Mouse (Mus musculus): ENCODE results near the gene Padi6. TPM values are rescaled to one million over a fixed set of nuclear protein-coding genes. Genes with fewer than 3 reads are reported as not detected.

Gene Padi6
- polyA plus RNA-seq, 1 experiment from 2014 or later, result not detected

- peaks cover 44% of the 10 kb centered on the region for H3K36me3 ChIP-seq (ENCODE audit: control insufficient read depth, insufficient read depth, low read length)
- no peak for ATAC-seq (ENCODE audit: low FRiP score)
- no peak for DNase-seq (ENCODE audit: low spot score, missing footprints)
- WGBS, result 90% methylated on average over 20 of the region's 20 CpGs
- H3K9me3 ChIP-seq (ENCODE audit: control insufficient read depth, low read length), result no peaks in the 10 kb centered on the region
- H3K9ac ChIP-seq (ENCODE audit: low read length), result no peak overlapping the region
- H3K4me3 ChIP-seq (ENCODE audit: low read depth, low read length), result no peak overlapping the region
- H3K4me1 ChIP-seq (ENCODE audit: control insufficient read depth, insufficient read depth, low read length), result no peaks in the 10 kb centered on the region
- no peaks in the 10 kb centered on the region for H3K27me3 ChIP-seq (ENCODE audit: control insufficient read depth, insufficient read depth, low read length)
- no peak overlapping the region for H3K27ac ChIP-seq (ENCODE audit: low read depth, low read length)
- H3K4me2 ChIP-seq, result no peak overlapping the region
These were observed 20.4 kb downstream of the Padi6 start for GRCm38 (mm10) chr4:140721968-140722490.

DNA sequence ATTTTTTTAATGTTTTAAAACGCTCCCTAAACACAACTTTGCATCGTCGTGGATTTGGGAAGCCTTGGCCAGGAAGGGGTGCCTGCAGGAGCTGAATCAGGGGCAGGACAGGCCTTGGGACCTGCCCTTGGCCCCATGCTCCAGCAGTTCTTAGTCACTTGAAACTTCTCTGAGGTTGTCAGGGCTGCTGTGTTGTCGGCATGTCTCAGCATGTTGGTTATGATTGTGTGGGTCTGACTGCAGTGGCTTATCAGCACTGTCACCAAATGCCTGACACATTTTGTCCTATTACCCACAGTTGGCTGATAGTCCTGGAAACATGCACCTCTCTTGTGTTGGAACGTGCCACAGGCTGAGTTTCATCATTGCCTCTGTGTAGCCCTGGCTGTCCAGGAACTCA lies 22.4 kb downstream of the Padi6 start:
- Histone ChIP-seq H3K4me1 (ENCODE audit: control insufficient read depth, insufficient read depth, low read length) (no peaks in the 10 kb centered on the region), H3K27ac (ENCODE audit: low read depth, low read length) (no peak overlapping the region), H3K4me2 (no peak overlapping the region), H3K4me3 (ENCODE audit: low read depth, low read length) (no peak overlapping the region), H3K9ac (ENCODE audit: low read length) (no peak overlapping the region), H3K36me3 (ENCODE audit: control insufficient read depth, insufficient read depth, low read length) (peaks cover 63% of the 10 kb centered on the region), H3K27me3 (ENCODE audit: control insufficient read depth, insufficient read depth, low read length) (no peaks in the 10 kb centered on the region), H3K9me3 (ENCODE audit: control insufficient read depth, low read length) (no peaks in the 10 kb centered on the region)
- no peak for ATAC-seq (ENCODE audit: low FRiP score)
- DNase-seq (ENCODE audit: low spot score, missing footprints), result no peak
- 89% methylated on average over 5 of the region's 5 CpGs for WGBS

DNA sequence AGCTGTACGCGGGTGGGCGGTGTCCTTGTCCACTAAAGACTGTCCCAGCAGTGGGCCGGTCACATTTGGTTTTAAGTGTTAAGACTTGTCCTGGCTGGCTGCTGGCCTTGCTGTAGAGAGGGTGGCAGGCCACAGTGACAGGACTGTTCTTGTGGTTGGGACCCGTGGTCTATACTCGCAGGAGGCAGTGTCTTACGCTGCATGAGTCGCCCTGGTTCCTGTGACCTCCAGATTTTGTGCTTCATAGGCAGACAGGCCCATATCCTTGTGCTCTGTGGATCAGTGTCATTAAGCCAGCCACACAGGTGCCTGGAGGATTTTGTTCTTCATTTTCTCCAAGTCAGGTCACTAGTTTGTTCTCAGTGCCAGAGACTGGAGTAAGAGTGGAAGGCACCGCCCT lies 24.0 kb downstream of the Padi6 start:
- Histone ChIP-seq H3K9me3 (ENCODE audit: control insufficient read depth, low read length) (no peaks in the 10 kb centered on the region), H3K9ac (ENCODE audit: low read length) (no peak overlapping the region), H3K36me3 (ENCODE audit: control insufficient read depth, insufficient read depth, low read length) (peaks cover 72% of the 10 kb centered on the region), H3K4me1 (ENCODE audit: control insufficient read depth, insufficient read depth, low read length) (peaks cover 10% of the 10 kb centered on the region), H3K27ac (ENCODE audit: low read depth, low read length) (no peak overlapping the region), H3K4me3 (ENCODE audit: low read depth, low read length) (no peak overlapping the region), H3K27me3 (ENCODE audit: control insufficient read depth, insufficient read depth, low read length) (no peaks in the 10 kb centered on the region), H3K4me2 (no peak overlapping the region)
- ATAC-seq (ENCODE audit: low FRiP score), result no peak
- WGBS, result 97% methylated on average over 9 of the region's 9 CpGs
- DNase-seq (ENCODE audit: low spot score, missing footprints), result no peak

GRCm38 (mm10) chr4:140716994-140717393 lies 25.4 kb downstream of the Padi6 start:
- Histone ChIP-seq H3K9ac (ENCODE audit: low read length) (no peak overlapping the region), H3K27ac (ENCODE audit: low read depth, low read length) (no peak overlapping the region), H3K27me3 (ENCODE audit: control insufficient read depth, insufficient read depth, low read length) (no peaks in the 10 kb centered on the region), H3K36me3 (ENCODE audit: control insufficient read depth, insufficient read depth, low read length) (peaks cover 76% of the 10 kb centered on the region), H3K4me3 (ENCODE audit: low read depth, low read length) (no peak overlapping the region), H3K4me1 (ENCODE audit: control insufficient read depth, insufficient read depth, low read length) (peaks cover 24% of the 10 kb centered on the region), H3K9me3 (ENCODE audit: control insufficient read depth, low read length) (no peaks in the 10 kb centered on the region), H3K4me2 (no peak overlapping the region)
- DNase-seq (ENCODE audit: low spot score, missing footprints) (no peak), ATAC-seq (ENCODE audit: low FRiP score) (no peak)
- 91% methylated on average over 11 of the region's 11 CpGs for WGBS

DNA sequence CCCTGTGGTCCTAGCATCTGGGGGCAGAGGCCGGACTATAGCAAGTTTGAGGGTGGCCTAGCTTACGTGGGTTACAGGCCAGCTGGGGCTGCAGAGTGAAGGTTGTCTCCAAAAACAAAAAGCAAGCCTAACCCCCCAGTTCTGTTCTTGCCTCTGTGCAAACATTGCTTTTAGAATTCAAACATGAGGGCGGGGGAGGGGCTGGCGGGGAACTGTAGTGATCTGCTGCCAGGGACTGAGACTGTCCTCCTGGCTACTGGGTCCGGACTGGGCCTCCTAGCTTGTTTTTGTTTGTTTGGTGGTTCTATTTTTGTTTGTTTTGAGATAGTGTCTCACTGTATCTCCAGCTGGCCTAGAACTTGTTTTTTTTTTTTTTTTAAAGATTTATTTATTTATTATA lies 27.9 kb downstream of the Padi6 start:
- peaks cover 73% of the 10 kb centered on the region for H3K36me3 ChIP-seq (ENCODE audit: control insufficient read depth, insufficient read depth, low read length)
- no peak overlapping the region for H3K9ac ChIP-seq (ENCODE audit: low read length)
- H3K4me2 ChIP-seq, result no peak overlapping the region
- WGBS, result 86% methylated on average over 5 of the region's 5 CpGs
- DNase-seq (ENCODE audit: low spot score, missing footprints) (no peak), ATAC-seq (ENCODE audit: low FRiP score) (no peak)
- no peaks in the 10 kb centered on the region for H3K9me3 ChIP-seq (ENCODE audit: control insufficient read depth, low read length)
- no peak overlapping the region for H3K4me3 ChIP-seq (ENCODE audit: low read depth, low read length)
- H3K27ac ChIP-seq (ENCODE audit: low read depth, low read length), result no peak overlapping the region; the same call in 1 of the 2 replicates
- H3K27me3 ChIP-seq (ENCODE audit: control insufficient read depth, insufficient read depth, low read length), result no peaks in the 10 kb centered on the region
- H3K4me1 ChIP-seq (ENCODE audit: control insufficient read depth, insufficient read depth, low read length), result peaks cover 24% of the 10 kb centered on the region

GRCm38 (mm10) chr4:140713480-140714365 lies 28.7 kb downstream of the Padi6 start:
- Histone ChIP-seq H3K9ac (ENCODE audit: low read length) (no peak overlapping the region; the same call in 1 of the 2 replicates), H3K4me2 (no peak overlapping the region), H3K4me3 (ENCODE audit: low read depth, low read length) (no peak overlapping the region), H3K9me3 (ENCODE audit: control insufficient read depth, low read length) (no peaks in the 10 kb centered on the region), H3K27ac (ENCODE audit: low read depth, low read length) (peak overlapping the region; percentile 52), H3K4me1 (ENCODE audit: control insufficient read depth, insufficient read depth, low read length) (peaks cover 24% of the 10 kb centered on the region), H3K27me3 (ENCODE audit: control insufficient read depth, insufficient read depth, low read length) (no peaks in the 10 kb centered on the region), H3K36me3 (ENCODE audit: control insufficient read depth, insufficient read depth, low read length) (peaks cover 81% of the 10 kb centered on the region)
- DNase-seq (ENCODE audit: low spot score, missing footprints) (peak; percentile 98), ATAC-seq (ENCODE audit: low FRiP score) (peak; percentile 87)
- 42% methylated on average over 29 of the region's 29 CpGs for WGBS

DNA sequence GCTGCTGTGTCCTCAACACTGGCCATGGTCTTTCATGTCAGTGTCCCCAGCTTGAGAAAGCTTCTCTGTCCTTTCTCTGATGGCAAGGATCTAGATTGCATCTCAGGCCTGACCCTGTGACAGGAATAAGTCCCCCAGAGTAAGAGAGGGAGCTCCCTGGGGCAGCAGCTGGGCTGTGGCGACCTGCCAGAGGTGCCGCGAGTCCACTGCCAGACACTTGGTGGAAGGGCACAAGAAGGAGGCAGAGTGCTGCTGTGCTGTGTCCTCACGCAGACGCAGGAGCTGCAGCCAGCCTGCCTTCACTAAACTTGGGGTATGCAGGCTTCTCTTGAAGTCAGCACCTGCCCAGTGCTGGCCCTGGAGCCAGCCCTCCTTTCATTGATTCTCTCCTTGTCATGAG lies 31.1 kb downstream of the Padi6 start:
- H3K27ac ChIP-seq (ENCODE audit: low read depth, low read length), result no peak overlapping the region
- WGBS, result 86% methylated on average over 5 of the region's 5 CpGs
- no peak overlapping the region for H3K4me3 ChIP-seq (ENCODE audit: low read depth, low read length)
- ATAC-seq (ENCODE audit: low FRiP score), result no peak
- no peak for DNase-seq (ENCODE audit: low spot score, missing footprints)
- H3K9me3 ChIP-seq (ENCODE audit: control insufficient read depth, low read length), result no peaks in the 10 kb centered on the region
- H3K36me3 ChIP-seq (ENCODE audit: control insufficient read depth, insufficient read depth, low read length), result peaks cover 71% of the 10 kb centered on the region
- H3K27me3 ChIP-seq (ENCODE audit: control insufficient read depth, insufficient read depth, low read length), result no peaks in the 10 kb centered on the region
- H3K4me2 ChIP-seq, result no peak overlapping the region
- no peak overlapping the region for H3K9ac ChIP-seq (ENCODE audit: low read length)
- peaks cover 24% of the 10 kb centered on the region for H3K4me1 ChIP-seq (ENCODE audit: control insufficient read depth, insufficient read depth, low read length)

- Histone ChIP-seq H3K9ac (ENCODE audit: low read length) (no peak overlapping the region), H3K27me3 (ENCODE audit: control insufficient read depth, insufficient read depth, low read length) (no peaks in the 10 kb centered on the region), H3K4me2 (no peak overlapping the region), H3K4me1 (ENCODE audit: control insufficient read depth, insufficient read depth, low read length) (peaks cover 24% of the 10 kb centered on the region), H3K9me3 (ENCODE audit: control insufficient read depth, low read length) (no peaks in the 10 kb centered on the region), H3K27ac (ENCODE audit: low read depth, low read length) (no peak overlapping the region), H3K36me3 (ENCODE audit: control insufficient read depth, insufficient read depth, low read length) (peaks cover 69% of the 10 kb centered on the region), H3K4me3 (ENCODE audit: low read depth, low read length) (no peak overlapping the region)
- ATAC-seq (ENCODE audit: low FRiP score) (no peak), DNase-seq (ENCODE audit: low spot score, missing footprints) (no peak)
- WGBS, result 85% methylated on average over 10 of the region's 10 CpGs
These were observed 31.7 kb downstream of the Padi6 start for GRCm38 (mm10) chr4:140710781-140711180.

- Histone ChIP-seq H3K4me1 (ENCODE audit: control insufficient read depth, insufficient read depth, low read length) (peaks cover 25% of the 10 kb centered on the region), H3K27ac (ENCODE audit: low read depth, low read length) (no peak overlapping the region), H3K4me3 (ENCODE audit: low read depth, low read length) (no peak overlapping the region), H3K9ac (ENCODE audit: low read length) (no peak overlapping the region; the same call in 1 of the 2 replicates), H3K9me3 (ENCODE audit: control insufficient read depth, low read length) (no peaks in the 10 kb centered on the region), H3K4me2 (no peak overlapping the region), H3K27me3 (ENCODE audit: control insufficient read depth, insufficient read depth, low read length) (no peaks in the 10 kb centered on the region), H3K36me3 (ENCODE audit: control insufficient read depth, insufficient read depth, low read length) (peaks cover 64% of the 10 kb centered on the region)
- 89% methylated on average over 10 of the region's 10 CpGs for WGBS
- DNase-seq (ENCODE audit: low spot score, missing footprints) (no peak), ATAC-seq (ENCODE audit: low FRiP score) (no peak)
These were observed 32.8 kb downstream of the Padi6 start for GRCm38 (mm10) chr4:140709617-140710016.

All from midbrain, embryonic 11.5 days (tissue).